Mouse (Mus musculus) cerebellum, postnatal 10 days (tissue): ENCODE results near the gene Enkd1.
A peak's percentile ranks its signal among the peaks of the same experiment; 100 is the strongest.

Source experiments
- DNase-seq, 2 experiments: peaks; one replicate each; pipeline ENCODE4 v3.0.0; 2021; ENCODE audit warnings: mixed read lengths in 2 of 2

Gene Enkd1

DNA sequence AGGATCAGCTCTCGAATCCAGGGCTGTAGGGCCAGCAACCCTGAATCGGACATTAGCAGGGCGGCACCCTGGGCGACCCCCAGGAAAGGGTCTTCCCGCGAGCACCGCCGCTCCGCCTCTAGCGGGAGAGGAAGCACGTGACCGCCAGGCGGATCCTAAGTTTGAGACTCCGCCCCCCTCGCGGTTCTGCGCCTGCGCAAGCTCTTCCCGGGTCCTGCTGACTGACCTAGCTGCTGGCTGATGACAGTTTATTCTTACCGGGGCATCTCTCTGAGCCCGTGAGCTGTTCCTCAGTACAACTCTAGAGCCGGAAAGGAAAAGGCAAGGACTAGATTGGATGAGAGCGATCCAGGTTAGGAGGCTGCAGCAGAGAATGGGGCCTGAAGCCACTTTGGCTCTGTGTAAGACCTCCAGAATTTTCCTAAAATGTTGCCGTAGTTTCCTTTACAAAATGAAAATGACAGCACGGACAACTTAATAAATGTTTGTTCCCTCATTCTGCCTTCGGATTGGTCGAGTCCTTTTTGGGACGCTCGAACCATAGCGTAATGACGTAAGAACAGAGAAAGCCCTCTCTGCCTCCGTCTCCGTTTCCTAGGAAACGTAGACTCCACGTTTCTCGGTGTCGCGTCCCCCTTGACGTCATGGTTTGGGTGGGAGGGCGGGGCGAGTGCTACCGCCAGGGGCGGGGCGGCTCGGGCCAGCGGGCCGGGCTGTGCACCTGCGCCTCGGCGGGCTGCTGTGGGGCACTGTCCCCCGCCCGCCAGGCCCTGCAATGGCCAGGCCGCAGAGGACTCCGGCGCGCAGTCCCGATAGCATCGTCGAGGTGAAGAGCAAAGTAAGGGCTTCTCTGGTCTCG, 6.8 kb downstream of the Enkd1 start, which contains the start of the genes Acd and Pard6a:
TSS of gene Acd (minus strand) at position 137 of the 859 bp plus-strand sequence.
TSS of gene Pard6a (plus strand) at position 183 of the 859 bp plus-strand sequence.
- peak; percentile 98 to 99 for DNase-seq

DNA sequence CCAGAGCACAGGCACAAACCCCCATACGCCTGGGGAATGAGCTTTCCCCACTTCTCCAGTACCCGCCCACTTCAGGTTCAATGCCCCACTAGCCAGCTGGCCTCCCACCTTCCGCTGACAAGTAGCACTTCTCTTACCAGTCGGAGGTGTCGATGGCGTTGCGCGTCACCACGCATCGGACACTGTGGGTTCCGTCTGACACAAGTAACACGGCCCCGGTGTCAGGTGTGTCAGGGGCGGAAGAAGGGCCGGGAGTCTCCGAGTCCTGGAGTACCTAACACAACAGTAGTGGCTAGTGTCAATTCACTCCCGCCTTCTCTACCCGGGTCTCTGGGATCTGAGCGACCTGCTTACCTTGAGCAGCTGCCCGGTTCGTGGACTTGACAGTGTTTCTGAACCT, 7.4 kb downstream of the Enkd1 start:
- DNase-seq = peak in 1 of 2 experiments; percentile 68

DNA sequence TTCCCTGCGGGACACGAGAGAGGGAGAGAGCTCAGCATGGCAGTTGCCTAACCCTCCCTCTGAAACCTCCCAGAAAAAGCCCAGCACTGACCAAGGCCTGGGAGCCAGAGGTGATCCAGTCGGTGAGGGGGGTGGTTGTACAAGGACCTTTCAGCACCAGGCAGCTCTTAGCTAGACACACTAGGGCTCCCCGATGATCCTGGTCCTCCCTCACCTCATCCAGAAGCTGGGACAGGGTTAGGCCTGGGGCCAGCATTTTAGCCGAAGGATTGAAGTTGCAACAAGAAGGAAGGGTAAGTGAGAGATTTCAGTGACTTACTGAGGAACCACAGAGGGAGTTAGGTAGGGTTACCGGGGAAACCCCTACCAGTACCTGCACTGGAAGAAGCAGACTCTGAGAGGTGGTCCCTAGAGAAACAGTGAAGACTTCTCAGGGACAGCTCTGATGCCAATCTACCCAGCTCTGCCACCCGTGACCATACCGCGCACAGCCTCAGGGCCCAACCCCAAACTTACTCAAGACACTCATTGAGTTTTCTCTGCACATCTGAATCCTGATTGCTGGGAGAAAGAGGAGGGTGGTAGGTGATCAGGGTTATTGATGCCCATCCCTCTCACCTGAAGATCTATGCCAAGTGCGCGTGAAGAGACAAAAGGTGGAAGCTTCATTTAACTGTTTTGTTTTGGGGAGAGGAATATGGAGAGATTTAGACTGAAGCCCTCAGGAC, 8.4 kb downstream of the Enkd1 start:
- DNase-seq = peak in 1 of 2 experiments; percentile 20

DNA sequence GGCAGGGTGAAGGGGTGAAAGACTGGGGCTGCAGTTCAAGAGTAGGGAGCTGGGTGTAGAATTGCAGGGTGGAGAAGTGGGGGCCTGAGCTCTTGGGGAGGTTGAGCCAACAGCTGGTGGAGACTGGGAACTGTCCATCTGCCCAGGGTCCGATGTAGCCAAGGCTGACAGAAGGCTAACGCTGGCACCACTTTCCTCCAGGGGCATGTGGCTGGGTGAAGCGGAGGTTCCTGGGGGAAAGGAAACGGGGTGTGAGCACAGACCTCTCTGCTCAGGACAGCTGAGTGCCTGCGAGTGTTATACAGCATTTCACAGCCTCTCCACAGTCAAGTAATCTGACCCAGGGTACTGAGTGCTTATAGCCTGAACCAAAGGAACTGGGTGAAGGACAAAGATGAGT, 9.3 kb downstream of the Enkd1 start:
- peak; percentile 66 to 73 for DNase-seq

DNA sequence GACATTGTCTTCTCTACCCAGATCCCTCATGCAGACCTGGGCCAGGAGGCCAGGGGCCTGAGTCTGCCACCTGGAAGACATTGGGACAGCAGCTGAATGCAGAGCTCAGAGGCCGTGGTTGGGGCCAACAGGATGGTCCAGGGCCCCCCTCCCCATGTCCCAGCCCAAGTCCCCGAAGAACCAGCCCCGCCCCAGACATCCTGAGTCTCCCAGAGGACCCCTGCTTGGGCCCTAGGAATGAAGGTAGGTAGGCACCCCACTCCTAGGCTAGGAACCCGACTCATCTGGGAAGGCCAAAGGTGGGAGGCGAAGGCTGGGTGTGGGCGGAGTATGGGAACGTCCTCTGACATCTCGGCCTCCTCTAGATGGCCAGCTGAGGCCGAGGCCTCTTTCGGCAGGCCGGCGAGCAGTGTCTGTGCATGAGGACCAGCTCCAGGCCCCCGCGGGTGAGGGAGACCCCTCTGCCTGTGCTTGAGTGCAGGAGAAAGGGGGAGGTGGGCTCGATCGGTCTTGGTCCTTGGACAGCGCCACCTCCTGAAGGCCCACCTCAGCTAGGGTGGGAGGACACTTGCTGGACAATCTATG, 10.7 kb downstream of the Enkd1 start:
- DNase-seq = peak in 1 of 2 experiments; percentile 21

DNA sequence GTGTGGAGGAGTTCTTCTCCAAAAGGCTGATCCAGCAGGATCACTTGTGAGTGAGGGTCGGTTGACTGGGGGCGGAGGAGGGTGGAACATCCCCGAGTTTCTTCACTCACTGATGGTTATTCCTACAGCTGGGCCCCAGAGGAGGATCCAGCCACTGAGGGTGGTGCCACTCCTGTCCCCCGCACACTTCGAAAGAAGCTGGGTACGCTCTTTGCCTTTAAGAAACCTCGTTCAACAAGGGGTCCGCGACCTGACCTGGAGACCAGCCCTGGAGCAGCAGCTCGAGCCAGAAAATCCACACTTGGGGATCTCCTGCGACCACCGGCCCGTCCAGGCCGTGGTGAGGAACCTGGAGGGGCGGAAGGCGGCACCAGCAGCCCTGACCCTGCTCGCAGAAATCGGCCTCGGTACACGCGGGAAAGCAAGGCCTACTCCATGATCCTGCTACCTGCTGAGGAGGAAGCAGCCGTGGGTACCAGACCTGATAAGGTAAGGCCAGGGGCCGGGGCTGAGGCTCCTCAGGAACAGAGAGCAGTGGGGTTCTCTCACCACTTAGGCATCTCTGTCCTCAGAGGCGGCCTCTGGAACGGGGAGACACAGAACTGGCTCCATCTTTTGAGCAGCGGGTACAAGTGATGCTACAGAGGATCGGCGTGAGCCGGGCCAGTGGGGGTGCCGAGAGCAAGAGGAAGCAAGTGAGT, 12.8 kb downstream of the Enkd1 start:
- DNase-seq = peak; percentile 49 to 54

DNA sequence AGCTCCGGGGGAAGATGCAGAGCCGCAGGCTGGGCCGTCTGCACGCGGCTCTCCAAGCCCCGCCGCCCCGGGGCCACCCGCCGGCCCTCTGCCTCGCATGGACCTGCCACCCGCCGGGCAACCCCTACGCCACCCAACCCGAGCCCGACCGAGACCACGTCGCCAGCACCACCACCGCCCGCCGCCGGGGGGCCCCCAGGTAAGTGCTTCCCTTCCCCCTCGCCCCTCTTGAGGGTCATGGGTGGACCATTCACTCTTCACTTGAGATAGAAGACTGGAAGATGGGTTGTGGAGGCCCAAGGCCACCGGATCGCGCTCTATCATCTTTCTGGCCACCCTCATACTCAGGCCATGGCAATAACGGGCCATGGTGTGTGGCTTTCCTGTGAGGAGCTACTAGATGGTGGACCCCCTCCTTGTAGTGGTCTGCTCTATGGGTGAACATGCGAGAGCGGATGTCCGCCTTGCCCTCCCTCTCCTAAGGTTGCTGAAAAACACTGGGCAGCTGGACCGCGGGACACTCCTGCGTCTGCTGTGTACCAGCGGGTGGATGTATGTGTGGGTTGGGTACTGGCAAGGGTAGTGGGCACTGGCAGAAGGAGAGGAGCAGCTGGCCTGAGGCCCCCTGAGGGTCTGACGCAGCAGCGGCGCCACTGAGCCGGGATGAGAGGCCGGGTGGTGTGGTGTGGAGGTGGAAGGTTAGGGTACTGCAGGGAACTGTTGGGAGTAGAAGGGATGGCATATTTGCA, 13.8 kb downstream of the Enkd1 start:
- DNase-seq = peak; percentile 92 to 93

DNA sequence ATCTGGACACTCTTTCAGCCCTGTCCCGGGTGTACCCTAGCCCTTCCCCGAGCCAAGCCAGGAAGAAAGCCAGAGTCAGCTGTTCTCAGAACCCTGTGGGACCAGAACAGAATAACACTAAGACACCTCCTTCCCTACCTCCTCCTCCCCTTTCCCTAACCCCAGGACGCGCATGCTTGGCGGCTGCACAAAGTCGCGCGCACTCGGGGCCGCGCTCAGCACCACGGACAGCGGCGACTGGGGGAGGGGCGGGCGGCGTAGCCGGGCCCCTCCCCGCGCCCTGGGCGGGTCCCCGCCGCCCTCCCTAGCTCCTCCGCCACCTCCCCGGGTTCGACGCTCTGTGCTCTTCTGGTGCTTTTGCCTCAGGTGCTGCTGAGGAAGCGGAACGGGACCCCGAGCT, 14.4 kb downstream of the Enkd1 start:
- DNase-seq = peak; percentile 95 to 96

DNA sequence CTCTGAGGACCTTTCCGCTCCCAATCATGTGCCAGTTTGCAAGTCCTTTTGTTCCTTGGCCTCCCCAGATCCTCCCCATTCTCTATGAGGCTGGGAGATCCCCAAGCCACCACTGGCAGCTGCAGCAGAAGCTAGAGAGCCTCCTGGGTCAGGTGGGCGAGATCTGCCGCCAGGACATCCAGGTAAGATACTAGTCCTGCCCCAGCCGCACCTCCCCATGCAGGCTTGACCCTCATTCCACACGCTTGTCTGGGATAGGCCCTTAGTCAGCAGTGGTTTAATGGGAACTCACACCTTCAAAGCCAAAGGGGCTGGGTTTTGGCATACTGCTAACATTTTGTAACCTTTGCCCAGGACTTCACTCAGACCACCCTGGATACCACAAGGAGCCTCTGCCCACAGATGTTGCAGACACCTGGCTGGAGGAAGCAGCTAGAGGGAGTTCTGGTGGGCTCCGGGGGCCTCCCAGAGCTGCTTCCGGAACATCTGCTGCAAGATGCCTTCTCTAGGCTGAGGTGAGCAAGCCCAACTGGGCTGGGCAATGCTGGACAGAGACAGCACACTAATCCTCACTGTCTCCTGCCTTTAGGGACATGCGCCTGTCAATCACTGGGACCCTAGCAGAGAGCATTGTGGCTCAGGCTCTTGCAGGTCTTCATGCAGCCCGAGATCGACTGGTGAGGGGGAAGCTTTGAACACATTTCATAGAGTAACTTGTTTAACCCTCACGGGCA, 15.4 kb downstream of the Enkd1 start:
- no peak for DNase-seq

DNA sequence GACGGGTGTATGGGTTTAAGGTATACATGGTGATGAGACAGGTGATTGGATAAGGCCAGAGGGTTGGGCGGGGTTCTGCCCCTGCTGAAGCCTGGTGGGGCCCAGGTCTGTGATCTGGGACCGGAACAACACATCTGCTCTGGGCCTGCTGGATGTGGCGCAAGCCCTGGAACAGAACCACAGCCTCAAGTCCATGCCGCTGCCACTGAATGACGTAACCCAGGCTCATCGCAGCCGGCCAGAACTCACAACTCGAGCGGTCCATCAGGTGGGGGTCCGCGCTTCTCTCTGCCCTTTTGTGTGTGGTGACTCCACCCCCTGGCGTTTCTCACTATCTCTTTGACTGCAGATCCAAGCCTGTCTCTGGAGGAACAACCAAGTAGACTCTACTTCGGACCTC, 17.0 kb downstream of the Enkd1 start:
- DNase-seq = no peak

DNA sequence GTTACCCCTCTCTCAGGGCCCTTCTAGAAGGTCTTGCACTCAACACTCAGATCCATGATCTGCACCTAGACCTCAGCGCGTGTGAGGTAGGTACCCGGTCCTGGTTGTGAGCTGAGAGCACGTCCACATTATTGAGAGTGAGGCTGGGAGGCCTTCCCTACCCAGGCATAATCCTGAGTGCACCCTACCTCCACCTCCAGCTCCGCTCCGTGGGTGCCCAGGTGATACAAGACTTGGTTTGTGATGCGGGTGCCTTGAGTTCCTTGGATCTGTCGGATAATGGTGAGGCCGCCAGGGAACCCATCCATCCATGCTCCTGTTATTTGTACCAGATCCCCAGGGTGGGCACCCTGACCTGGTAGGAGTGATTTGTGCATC, 18.0 kb downstream of the Enkd1 start:
- no peak for DNase-seq

DNA sequence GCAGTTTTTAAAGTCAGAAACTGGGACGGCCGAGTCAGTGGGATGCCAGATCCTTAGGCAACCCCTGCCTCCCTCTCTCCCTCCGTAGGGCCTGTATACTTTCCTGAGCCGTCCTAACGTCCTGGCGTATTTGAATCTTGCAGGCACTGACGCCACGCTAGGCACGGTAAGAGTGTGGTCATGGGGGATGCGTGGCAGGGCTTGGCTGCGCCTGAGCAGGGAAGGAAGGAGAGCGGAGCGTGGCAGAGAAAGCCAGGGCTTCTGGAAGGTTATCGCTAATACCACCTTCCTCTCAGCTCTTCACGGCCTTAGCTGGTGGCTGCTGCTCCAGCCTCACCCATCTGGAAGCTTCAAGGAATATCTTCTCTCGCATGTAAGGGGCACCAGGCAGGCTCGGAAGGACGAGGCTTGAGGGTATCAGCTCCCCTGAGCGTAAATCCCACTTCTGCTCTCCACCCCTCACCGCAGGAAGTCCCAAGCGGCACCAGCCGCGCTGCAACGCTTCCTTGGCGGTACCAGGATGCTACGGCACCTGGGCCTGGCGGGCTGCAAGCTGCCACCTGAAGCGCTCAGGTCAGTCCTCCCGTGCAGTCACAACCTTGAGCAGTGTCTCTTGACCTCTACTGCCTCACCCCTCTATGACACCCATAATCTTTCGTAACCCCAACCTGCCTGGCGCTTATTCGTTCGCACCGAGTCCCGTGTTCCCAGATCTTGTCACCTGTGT, 18.6 kb downstream of the Enkd1 start:
- no peak for DNase-seq

DNA sequence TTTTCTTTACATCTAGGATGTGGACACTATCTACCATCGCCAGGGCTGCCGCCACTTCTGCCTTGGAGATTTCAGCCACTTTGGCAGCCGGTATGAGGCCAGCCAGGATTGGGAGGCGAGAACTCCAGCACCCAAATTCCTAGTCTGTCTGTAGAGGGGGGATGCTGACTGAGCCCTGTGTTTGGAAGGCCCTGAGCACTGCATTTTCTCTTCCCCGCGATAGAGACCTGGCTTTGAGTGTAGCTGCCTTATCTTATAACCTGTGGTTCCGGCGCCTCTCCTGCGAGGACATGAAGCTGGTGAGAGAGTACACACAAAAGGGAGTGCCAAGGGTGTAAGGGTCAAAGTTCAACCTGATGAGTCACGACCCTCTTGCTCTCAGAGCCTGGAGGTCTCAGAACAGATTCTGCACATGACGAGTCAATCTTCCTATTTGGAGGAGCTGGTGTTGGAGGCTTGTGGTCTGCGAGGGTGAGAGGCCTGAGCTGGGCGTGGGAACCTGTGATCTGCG, 19.7 kb downstream of the Enkd1 start:
- no peak for DNase-seq

DNA sequence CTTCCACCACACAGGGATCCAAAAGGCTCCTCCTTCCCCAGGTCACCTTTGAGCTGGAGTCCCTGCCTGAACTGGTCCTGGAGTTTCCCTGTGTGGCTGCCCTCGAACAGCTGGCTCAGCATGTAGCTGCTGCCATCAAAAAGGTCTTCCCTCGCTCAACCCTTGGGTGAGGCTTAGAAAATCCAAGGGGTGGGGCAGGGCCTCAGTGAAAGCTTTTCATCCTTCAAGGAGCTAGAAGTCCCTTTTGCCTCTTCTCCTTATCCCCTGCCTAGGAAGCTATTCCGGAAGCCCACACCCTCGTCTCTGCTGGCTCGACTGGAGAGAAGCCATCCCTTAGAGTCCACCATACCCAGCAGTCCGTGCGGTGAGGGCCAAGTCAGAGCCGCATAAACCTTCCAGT, 20.5 kb downstream of the Enkd1 start:
- no peak for DNase-seq

DNA sequence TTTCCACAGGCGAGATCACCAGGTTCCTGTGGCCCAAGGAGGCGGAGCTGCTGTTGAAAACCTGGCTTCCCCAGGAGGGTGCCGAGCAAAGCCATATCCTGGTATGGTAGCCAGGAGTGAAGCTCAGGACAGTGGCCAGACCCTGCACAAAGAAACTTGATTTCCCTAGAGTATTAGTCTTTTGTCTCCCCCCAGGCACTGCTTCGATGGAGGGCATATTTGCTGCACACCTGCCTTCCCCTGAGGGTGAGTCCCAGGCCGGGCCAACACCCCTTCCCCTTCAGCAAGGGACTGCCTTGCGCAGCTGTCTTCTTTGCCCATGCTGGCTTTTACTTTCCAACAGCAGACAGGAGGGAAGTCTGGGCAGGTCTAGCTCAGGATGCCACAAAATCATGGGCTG, 21.5 kb downstream of the Enkd1 start:
- no peak for DNase-seq

DNA sequence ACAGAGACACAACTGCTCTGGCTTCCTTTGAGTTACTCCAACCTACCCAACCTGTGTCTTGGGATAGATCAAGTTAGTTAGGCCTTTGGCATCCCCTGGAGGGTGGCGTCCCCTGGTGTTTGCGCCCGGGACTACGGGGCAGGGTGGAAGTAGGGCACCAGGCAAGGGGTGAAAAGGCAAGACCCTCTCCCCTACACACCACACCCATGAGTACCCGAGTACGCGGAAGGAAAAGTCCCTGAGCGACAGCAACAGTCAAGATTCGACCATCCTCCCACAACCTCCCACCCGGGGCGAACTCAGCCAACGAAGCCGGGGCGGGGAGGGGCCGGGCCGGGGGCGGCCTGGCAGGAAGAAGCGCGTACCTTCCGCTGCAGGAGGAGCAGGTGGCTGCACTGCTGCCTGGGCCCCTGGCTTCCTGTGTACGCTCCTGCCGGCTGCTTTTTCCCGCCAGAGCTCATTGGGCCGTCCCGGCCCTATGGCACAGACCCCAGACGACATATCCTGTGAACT, 22.2 kb downstream of the Enkd1 start, which contains the start of gene Carmil2:
TSS of gene Carmil2 (plus strand) at position 479 of the 513 bp plus-strand sequence.
- DNase-seq = peak; percentile 71 to 75

DNA sequence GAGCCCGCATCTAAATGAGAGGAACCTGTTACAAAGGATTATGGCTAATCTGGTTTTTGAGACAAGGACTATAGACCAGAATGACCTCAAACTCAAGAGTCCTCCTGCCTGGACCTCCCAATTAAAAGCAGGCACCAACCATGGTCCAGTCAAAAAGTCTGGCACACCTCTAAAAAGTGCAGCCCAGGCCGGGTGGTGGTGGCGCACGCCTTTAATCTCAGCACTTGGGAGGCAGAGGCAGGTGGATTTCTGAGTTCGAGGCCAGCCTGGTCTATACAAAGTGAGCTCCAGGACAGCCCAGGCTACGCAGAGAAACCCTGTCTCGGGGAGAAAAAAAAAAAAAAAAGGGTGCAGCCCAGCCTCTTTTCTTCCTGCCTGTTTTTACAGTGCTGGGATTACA, 22.7 kb downstream of the Enkd1 start:
- no peak for DNase-seq

DNA sequence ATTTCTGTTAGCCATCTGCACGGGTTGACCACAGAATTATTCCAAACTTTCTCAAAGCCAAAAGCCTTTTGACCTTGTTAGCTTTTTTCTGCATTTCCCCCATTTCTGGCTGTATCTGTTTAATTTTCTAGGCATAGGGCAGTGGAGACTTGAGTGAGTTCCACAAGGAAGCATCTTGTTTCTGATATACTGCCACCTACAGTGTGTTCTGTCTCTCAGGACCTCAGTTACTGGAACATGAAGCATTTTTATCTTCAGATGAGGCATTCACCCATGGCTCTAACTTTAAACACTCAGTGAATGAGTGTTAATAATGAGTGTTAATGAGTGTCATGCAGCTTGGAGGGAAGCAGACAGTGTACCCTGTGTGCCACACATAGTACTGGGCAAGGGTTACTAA, 30.1 kb downstream of the Enkd1 start:
- no peak for DNase-seq

DNA sequence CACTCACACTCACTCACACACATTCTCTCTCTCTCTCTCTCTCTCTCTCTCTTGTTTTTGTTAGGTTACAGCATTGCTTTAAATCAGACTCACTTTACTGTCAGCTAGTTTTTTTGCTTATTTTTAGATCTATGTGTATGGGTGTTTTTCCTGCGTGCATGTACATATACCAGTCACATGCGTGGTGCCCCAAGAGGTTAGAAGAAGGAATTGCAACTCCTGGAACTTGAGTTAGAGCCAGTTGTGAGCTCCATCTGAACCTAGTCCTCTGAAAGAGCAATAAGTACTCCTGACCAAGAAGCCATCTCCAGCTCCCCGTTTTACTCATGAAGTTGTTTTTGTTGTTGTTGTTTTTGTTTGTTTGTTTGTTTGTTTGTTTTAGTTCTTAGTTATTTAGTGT, 46.8 kb downstream of the Enkd1 start:
- DNase-seq = peak; percentile 31 to 56

DNA sequence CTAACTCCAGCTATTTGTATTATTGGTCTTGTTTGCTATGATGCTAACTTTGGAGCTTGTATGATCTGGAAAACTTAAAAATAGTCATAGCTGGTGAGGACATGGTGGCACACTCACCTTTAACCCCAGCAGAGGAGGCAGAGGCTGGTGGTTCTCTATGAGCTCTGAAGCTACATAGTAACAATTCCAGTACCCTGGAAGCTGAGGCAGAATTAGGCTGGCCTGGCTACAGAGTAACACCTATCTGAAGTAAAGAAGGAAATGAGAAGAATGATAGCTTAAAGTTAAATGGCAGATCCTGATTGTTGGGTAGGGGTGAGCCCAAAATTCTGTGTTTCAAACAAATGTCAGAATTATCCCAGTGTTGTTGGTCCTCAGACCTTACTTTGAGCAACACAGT, 50.4 kb downstream of the Enkd1 start:
- DNase-seq = no peak
